Mouse (Mus musculus) c-Kit-negative CD71-positive TER-119-positive erythroid progenitor cells, embryonic 14.5 days (primary cell): ENCODE data around the gene Tbc1d17.
"Not testable (repeated sequence)": the region's sequence is repeated elsewhere in the genome, so short reads cannot be mapped to it uniquely, and the experiment has no call there.

ENCODE experiments used
- DNase-seq: peaks from one replicate; pipeline ENCODE4 v3.0.0-alpha.2; 2013; ENCODE audit warnings: low read depth, low spot score

Gene Tbc1d17

DNA sequence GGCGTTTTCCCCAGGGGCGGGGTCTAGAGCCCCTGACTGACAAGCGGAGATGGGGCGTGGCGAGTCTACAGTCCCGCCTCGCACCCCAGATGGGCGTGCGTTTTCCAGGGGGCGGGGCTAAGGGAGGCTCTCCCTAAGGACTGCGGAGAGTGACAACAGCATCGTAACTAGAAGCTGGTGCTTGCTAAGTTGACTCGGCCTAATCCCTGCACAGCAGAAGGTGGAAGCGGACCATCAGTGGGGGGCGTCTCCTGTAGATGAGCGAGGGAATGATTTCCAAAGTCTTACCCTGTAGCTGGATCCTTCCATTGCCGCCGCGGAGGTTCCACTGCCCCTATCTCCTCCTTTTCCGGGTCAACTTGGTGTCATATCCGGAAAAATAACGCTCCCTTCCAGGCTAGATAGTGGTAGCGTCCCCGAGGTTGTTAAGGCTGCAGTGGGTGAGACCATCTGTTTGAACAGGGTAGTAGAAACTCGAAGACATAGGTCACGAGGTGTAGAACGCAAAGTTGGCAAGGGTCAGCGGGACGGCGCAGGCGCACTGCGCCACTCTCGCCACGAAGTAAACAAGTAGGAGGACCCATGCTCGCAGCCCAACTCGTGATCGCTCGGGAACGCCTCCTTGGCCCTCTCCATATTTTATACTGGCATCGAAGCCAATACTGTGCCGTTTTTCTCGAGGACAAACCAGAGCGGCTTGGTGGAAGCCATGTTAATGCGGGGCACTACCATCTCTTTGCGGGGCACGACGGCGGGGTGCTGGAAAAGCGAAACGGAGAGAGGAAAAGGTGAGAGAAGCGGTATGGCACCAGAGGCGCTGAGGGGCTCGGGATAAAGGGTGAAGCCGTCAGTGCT is at the start of gene Tbc1d17, which contains the start of gene Akt1s1:
Gene Tbc1d17 (minus strand): TSS at position 519 of the 855 bp plus-strand sequence.
Gene Akt1s1 (plus strand): TSS at position 431 of the 855 bp plus-strand sequence.
- peak; percentile 90 for DNase-seq

DNA sequence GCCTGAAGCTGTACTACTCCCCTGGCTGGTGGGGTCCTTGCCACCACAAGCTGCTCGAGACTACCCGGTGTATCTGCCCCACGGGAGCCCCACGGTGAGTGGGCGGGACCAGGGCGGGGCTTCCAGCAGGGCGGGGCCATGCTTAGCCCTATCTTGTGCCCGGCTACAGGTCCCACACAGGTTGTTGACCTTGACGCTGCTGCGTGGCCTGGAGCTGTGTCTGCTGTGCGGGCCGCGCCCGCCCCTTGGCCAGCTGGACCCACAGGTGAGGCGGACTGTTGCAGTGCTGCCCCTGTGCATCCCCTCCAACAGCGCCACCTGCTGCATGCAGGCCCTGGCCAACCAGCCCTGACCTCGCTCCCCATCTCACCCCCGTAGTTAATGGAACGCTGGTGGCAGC is 49.7 kb upstream of the Tbc1d17 start:
- no peak for DNase-seq

DNA sequence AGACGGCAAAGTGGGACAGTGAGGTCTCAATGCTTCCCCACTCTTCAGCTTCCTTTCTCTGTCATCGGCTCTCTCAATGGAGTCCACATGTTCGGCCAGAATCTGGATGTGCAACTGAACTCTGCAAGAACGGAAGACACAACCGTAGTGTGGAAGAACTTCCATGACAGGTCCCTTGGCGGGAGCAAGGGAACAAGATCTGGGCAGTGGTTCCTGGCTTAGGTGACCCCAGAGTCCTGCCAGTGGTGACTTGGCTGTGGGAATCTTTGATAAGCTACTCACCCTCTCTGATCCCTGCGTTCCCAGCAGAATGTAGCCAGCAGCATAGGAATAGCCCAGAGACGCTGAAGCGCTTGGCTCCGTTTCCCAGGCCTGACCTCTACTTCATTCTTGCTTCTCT is 47.6 kb upstream of the Tbc1d17 start:
- DNase-seq = no peak

DNA sequence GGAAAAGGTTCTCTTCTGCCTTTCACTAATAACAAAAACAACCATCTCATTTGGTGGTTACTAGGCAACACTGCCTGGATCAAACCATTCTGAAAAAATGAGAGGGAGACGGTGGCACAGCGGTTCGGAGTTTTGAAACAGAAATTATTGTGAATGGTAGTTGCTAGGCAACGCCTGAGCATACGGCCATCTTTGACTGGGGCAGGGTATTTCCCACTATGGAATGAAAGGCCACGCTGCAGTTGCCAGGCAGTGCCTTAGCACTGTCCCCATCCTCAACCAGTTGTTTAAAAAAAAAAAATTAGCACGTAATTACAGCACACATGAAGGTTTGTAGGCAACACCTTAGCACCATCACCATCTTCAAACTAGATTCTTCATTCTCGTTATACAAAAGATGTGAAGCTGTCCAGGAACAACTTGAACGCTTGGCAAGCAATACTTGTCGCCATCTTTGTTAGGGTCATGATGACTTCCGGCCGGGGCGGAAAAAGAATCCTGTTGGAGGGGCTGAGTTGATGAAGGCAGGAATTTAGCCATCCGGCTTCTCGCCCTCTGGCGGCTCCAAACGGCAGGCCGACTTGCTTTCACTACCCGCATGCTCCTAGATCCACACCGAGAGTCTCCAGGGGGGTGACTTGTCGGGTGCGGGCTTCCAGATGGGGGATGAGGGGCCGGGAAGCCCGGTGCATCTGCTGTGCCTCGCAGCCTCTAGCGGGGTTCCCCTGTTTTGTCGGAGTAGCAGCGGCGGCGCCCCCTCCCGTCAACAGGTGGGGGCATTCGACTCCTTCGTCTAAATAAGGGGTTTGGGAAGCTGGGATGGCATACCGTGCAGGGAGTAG is 46.9 kb upstream of the Tbc1d17 start, which contains the start of gene Fuz:
Gene Fuz (plus strand): TSS at position 487 of the 842 bp plus-strand sequence.
- peak; percentile 57 for DNase-seq

DNA sequence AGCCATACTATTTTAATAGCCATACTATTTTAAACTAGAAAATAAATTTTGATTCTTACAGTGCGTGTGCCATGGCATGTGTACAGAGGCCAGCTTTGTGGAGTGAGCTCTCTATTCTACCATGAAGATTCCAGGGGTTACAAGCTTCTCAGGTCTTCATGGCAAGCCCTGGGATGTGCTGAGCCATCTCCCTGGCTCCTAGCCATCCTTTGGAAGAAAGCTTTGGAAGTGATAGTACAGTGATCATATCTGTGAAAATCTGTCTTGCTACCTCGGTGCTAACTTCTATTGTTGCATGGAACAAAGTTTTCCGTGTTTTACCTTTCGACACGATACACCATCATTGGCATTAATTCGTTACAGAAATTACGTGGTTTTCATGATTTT is 46.3 kb upstream of the Tbc1d17 start:
- DNase-seq = no peak

DNA sequence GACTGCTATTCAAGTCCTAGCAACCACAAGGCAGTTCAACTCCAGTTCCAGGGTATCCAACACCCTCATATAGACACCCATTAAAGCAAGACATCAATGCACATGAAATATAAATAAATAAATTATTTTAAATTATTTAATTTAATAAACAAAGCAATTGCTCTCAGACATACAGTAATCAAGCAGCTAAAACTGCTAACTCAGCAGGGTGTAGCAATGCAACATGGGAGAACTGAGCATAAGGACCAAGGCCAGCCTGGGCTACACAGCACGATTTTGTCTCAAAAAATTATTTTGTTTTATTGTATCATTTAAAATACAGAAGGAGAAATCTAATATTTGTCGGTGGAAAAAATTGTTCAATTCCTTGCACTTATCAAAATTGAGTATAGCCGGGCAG is 45.3 kb upstream of the Tbc1d17 start:
- DNase-seq = no peak

DNA sequence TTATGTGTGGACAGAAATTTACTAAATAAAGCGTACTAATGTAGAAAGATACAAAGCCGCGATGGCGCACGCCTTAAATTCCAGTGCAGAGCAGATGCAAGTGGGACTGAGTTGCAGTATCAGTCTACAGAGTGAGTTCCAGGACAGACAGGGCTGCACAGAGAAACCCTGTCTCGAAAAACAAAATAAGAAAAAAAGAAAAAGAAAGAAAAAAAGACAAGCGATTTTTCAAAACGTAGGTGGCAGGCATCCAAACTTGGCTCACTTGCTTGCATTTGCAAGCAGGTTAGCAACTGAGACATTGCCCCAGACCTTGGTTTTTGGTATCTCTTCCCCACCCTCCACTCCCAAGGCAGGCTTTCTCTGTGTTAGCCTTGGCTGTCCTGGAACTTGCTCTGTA is 44.3 kb upstream of the Tbc1d17 start:
- no peak for DNase-seq

DNA sequence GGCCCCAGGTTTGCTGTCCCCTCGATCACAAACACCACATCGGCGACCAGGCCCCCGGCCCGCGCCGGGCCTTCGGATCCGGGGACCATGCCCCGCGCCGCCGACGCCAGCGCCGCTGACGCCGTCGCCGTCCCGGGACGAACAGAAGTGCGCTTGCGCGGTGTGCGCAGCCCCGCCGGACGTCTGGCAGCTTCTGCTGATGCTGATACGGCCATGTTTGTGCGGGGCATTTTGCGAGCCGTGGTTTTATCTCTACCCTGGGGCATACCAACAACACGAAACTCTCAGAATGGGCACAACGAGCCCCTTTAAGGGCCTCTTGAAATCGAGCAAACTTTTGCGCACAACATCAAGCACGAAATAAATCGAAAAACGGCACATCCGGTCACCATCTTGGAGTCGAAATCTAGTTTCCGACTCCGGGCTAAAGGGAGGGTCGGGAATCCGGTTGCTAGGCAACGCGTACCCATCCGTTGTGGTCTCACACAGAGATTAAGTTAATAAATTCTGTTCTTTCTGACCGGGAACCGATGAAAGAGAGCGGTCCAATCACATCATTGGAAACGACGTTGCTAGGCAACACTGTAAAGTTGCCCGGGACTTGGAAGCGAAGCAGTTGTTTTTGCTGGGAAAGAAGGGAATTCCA is 43.5 kb upstream of the Tbc1d17 start, which contains the start of gene Med25:
Gene Med25 (minus strand): TSS at position 437 of the 646 bp plus-strand sequence.
- DNase-seq = peak; percentile 79

DNA sequence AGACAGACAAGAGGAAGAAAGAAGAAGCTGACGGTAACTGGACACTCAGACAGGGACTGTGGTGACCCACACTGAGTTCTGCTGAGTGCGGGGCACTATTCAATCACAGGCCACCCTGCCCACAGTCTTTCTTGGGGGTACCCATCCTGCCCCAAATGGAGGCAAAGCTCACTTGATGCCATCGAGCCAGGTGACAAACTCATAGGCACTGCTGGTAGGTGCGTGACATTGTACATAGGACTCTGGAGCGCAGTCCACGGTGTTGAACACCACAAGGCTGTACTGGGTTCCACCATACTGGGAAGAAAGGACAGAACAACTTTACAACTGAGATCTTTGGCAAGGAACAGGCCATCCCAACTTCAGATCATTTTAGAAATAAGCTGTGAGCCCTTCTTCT is 42.7 kb upstream of the Tbc1d17 start:
- DNase-seq = no peak

DNA sequence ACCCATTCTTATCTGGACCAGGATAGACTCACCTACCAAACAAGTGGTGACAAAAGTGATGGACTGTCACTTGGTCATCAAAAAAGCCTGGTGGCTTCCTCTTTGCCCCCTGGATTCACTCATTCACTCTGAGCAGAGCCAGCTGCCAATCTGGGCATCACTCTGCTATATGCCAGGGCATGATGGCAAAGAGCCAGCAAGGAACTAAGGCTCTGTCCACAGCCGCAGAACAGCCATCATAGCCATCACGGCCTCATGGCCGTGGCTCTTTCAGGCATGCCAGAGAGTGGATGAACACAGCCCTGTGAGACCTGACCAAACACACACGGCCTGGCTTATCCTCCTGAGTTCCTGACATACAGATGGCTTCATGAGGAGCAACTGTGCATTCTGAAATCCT is 41.9 kb upstream of the Tbc1d17 start:
- DNase-seq = no peak

DNA sequence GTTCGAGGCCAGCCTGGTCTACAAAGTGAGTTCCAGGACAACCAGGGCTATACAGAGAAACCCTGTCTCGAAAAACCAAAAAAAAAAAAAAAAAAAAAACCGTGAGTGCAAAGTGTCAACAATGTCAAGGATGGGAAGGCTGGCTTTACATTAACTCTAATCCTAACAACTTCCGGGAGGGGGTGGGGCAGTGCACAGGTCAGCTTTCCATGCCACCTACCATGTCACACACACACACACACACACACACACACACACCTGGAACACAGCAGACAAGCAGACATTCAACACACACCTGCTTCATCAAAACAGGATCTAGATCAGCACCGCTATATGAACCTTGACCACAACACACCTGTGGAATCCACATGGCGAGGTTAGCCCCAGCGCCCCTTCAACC is 41.3 kb upstream of the Tbc1d17 start:
- DNase-seq = no peak

DNA sequence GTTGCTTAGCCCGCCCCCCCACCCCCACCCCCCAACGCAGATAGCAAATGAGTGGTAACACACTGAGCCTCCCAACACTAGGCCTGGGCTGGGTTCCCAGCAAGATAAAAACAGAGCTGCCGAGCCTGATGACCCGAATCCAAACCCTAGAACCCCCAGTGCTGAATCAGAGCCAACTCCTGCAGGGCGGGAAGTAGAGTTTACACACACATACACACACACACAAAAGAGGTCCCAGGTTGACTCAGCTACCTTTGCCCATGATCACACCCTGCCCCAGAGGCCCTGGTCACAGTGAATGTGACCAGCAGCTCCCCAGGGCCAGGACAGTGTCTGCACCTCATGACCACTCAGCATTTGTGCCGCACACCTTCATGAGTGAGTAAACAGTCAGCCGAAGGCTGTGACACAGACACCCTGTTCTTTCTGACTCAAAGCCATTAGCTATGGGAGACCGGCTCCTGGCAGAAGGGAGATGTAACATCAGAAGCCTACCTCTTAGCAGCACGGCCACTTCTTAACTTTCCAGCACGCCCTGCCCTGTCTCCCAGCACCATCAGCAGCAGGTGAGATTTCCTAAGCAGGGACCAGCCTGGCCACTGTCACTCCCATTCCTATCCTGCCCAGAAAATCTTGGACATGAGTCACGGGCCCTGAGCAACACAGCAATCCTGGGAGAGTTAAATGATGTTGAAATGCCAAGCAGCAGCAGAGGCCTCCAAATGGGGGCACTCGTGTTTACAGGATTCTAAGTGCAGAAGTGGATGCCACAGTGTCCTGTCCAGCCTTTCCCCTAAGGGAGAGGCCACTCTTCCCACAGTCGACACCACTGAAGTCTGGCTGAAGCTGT is 39.6 kb upstream of the Tbc1d17 start:
- DNase-seq = no peak

DNA sequence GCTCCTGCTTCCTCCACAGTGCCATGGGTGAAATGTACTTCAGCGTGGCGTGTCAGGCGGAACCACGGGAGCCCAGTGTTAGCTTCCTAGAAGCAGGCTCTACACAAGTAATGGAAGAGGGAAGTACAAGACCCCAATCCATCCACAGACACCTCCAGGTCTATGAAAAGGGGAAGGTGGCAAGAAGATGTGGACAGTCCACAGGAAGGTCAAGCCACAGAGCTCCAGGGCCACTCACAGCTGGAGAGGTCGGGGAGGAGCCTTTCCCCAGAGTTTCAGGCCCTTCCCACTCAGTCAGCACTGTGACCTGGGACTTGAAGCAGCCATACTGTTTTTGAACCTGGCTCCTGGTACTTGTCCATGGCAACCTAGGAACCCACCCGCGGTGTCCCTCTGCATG is 38.1 kb upstream of the Tbc1d17 start:
- DNase-seq = no peak

DNA sequence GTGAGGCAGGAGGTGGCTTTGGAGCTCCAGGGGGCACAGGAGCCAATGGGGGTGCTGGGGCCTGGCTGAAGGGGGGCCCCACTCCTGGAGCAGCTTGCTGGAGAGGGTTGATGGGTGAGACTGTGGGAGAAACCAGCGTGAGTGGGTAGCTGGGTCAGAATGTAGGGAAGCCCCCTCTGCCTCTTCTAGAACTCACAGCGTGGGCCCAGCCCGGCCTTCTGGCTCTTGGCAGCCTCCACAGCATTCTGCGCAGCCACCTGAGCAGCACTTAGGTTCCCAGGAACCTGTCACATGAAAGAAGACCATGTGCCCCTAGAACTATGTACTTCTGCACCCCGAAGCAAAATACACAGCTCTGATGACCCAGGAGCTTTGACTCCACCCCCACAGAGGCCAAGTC is 35.8 kb upstream of the Tbc1d17 start:
- no peak for DNase-seq

DNA sequence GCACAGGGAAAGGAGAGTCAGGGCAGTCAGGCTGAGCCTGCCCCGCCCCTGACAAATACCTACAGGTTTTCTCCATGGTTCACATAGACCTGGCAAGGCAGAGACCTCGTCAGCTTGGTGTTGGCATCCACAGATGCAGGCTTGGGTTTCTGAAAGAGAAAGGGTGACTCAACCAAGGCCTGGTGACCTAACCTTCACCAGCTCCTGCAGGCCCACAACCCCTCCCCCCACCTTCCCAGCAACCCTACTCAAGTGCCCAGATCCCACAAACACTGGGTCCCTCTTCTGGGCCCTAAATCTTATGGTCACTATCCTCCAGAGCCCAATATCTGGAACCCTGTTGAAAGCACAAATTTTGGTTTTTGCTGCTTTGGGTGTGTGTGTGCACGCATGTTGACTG is 34.2 kb upstream of the Tbc1d17 start:
- no peak for DNase-seq

DNA sequence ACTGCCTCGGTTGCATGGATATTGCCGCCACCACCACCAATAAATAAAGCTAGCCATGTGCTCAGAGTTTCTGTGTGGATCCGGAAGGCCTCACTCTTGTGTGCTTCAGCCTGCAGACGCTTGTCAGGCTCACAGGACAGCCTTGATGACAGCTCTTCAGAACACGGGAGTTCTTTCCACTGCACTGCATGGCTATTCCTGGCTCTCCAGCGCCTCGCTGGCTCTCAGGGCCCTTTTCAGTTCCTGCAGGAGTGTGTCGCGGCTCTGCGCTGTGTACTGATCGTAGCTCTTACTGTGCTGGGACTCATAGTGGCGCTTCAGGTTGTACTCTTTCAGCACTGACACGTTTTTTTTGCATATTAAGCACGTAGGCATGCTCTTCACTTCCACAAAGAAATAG is 29.0 kb upstream of the Tbc1d17 start:
- DNase-seq = no peak

DNA sequence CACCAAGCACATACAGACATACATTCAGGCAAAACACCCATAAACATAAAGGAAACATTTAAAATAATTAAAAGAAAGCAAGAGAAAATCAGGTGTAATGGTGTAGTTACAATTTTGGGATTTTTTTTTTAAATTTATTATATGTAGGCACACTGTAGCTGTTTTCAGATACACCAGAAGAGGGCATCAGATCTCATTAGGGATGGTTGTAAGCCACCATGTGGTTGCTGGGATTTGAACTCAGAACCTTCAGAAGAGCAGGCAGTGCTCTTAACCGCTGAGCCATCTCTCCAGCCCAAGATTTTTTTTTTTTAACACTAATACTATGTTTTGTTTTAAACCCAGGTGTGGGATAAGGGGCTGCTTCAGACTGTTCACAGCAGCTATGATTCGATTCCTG is 22.9 kb upstream of the Tbc1d17 start:
- DNase-seq = not testable (repeated sequence)

DNA sequence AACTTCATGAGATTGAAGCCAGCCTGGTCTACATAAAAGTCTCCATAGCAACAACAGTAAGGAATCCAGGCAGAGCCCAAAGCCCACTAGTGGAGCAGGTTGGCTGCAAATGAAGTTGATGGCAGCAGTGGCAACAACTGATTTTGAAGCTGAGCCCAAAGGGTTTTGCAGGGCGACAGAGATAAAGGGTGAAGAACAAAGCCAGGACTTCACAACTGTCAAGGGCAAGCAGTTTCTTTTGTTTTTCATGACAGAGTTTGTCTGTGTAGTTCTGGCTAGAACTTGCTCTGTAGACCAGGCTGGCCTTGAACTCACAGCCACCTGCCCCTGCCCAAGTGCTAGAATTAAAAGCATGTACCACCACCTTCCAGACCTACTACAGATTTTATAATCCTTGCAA is 22.3 kb upstream of the Tbc1d17 start:
- DNase-seq = no peak

DNA sequence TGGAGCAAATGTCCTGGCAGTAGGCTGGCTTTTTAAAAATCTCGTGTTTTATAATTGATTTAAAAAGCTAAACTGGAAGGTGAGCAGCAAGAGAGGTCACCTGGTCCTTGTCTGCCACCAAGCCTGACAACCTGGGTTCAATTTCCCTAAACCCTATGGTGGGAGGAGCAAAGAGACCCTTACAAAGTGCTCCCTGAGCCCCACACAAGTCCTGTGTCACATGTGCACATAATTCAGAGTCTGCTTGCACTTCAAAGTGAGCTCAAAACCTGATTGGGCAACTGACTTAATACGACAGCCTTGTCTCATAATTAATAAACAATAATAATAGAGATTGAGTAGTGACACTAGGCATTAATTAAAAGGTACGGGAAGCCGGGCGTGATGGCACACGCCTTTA is 21.7 kb upstream of the Tbc1d17 start:
- no peak for DNase-seq

DNA sequence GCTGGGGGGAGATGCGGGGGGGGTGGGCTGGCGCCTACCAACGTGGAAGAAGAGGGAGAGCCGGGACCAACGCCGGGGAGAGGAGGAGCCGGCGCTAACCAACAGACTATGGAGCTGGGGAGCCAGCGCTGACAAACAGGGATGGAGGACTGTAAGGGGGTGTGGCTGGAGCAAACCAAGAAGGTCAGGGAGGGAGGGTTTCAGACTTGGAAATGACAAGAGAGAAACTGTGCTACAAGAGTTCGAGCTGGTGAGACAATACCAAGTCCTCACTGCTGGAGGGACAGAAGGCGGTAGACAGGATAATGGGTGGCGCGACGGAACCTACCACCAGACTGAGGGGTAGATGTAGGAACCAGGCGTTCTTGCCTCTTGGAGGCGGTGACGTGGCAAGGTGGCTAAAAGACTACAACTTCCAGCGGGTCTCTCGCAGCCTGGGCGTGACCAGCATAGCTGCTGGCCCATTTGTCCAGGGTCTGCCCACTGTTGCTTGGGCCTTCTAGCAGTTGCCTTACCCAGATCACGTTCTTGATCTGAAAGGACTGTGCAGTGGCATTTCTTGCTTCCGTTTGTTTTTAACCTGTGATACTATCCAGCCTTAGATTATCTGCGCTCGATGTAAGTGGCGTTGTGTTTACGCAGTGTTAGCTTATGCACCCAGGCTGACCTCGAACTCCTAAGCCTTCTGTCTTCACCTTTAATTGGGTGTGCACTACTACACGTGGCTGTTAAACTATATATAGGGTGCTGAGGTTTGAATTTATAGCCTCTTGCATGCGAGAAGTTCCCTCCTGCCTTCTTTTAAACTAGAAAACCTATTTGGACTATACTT is 21.0 kb upstream of the Tbc1d17 start, which contains the start of gene Ptov1:
Gene Ptov1 (minus strand): TSS at position 92 of the 832 bp plus-strand sequence.
- peak; percentile 42 for DNase-seq
